Mouse (Mus musculus) lung, adult 2 months (tissue): Measurements from ENCODE around the gene Ncoa1.

Source experiments
- CTCF ChIP-seq: fragments of 200-500 bp; IDR thresholded peaks from 2 replicates; pipeline ENCODE4 v1.5.1; 2011; ENCODE audit warnings: mild to moderate bottlenecking, low read length, control low read depth; ENCODE audit not compliant: insufficient read depth
- POLR2A ChIP-seq: fragments of 200-500 bp; IDR thresholded peaks from 2 replicates; pipeline ENCODE4 v1.6.1; 2011; ENCODE audit warnings: low read depth, mild to moderate bottlenecking, control low read depth, low read length, borderline replicate concordance; ENCODE audit errors: extremely low read depth

DNA sequence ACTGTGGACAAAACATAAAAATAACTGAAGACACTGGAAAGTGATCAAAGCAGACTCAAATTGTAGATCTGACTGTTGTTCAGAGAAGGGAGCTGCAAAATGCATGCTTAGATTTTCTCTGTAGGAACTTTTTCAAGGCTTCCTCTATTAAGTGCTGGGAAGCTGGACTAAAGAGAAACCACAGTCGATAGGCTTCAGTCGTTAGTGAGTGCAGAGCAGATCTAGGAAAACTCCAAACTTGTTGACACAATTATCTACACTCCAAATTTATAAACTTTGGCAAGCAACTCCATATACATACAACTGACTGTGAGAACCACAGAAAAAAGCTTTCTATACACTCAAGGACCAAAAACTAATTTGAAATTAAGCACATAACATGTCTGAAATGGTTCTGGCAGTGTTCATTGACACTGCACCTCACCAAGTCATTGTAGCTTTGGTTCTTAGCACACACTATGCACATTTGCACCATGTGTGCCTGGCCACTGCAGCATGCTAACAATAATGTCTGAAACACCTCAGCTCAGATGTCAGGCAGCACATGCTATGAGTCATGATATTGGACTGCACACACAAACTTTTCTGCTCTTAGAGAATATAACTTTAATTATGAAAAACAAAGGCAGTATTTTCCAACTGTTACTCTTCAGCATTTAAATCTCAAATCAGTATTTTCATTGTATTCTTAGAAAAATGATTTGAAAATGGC, 121.8 kb downstream of the Ncoa1 start:
- TF ChIP-seq POLR2A (no peak), CTCF (no peak)
